Mouse (Mus musculus): Measurements from ENCODE around the gene Tmem219. TPM values are rescaled to one million over a fixed set of nuclear protein-coding genes. Genes with fewer than 3 reads are reported as not detected.
"Not testable (repeated sequence)": the region's sequence is repeated elsewhere in the genome, so short reads cannot be mapped to it uniquely, and the experiment has no call there.

The Tmem219 gene
- total RNA-seq, 2 experiments from 2014 or later, result 21.4 to 23.3 TPM

GRCm38 (mm10) chr7:126949403-126949792 is 26.7 kb upstream of the Tmem219 start, which contains the start of gene Asphd1:
Gene Asphd1, minus strand, starts transcription at chr7:126949582.
- Histone ChIP-seq H3K4me3 (peak within 1 kb of the TSS; percentile 67), H3K27ac (peak within 1 kb of the TSS; percentile 96)
- TF ChIP-seq CTCF (conservative IDR thresholded peaks at IDR 0.05), result no peak
- peak; percentile 57 to 67 for DNase-seq (ENCODE audit: low spot score in 2 of 2)

GRCm38 (mm10) chr7:126948626-126949025 is 25.9 kb upstream of the Tmem219 start:
- Histone ChIP-seq H3K4me3 (peak overlapping the region; percentile 67), H3K27ac (peak overlapping the region; percentile 96)
- DNase-seq (ENCODE audit: low spot score in 2 of 2), result no peak
- no peak for TF ChIP-seq CTCF (conservative IDR thresholded peaks at IDR 0.05)

GRCm38 (mm10) chr7:126946530-126946929 is 23.8 kb upstream of the Tmem219 start:
- H3K27ac ChIP-seq, result peak overlapping the region; percentile 19; the same call in 1 of the 2 replicates
- peak; percentile 77 for TF ChIP-seq CTCF (conservative IDR thresholded peaks at IDR 0.05)
- DNase-seq (ENCODE audit: low spot score in 2 of 2), result peak in 1 of 2 experiments; percentile 24
- H3K4me3 ChIP-seq, result no peak overlapping the region

DNA sequence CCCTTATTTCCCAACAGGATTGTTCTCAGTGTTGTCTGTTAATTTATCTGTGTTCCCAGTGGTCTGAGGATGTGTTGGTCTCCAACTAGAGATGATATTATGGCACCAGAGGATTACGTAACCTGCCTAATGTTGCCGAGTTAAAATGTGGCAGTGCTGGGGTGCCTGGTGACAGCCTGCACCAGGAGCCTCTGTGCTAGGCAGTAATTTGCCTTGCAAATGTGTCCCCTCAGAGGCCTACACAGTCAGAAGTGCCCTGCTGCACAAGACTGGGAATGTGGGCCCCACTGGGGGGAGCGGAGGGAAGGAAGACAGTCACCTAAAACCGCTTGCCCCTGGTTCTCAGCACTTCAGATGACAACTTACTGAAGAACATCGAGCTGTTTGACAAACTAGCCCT is 19.1 kb upstream of the Tmem219 start:
- no peak for TF ChIP-seq CTCF (conservative IDR thresholded peaks at IDR 0.05)
- peak overlapping the region; percentile 91 for H3K27ac ChIP-seq
- H3K4me3 ChIP-seq, result peak overlapping the region; percentile 19; the same call in 1 of the 2 replicates
- peak; percentile 44 to 67 for DNase-seq (ENCODE audit: low spot score in 2 of 2)

GRCm38 (mm10) chr7:126941171-126941570 is 18.5 kb upstream of the Tmem219 start:
- TF ChIP-seq CTCF (conservative IDR thresholded peaks at IDR 0.05), result no peak
- peak in 1 of 2 experiments; percentile 18 for DNase-seq (ENCODE audit: low spot score in 2 of 2)
- H3K4me3 ChIP-seq, result no peak overlapping the region
- peak overlapping the region; percentile 91 for H3K27ac ChIP-seq

DNA sequence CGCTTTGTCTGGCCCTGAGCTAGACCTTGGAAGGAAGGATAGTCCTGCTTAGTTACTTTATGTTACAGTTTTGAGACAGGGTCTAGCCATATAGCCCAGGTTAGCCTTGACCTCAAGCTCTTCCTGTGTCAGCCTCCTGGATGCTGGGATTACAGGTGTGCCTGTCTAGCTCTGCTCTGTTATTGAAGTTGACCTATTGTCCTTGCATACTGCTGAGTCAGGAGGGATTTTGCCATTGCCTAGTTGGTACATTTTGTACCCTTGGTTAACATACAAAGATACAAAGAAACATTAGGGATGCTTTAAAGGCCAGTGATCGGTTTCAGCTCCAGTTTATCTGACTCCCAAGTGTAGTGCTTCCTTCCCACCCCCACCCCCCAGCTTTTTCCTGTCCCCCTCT is 9.9 kb upstream of the Tmem219 start:
- DNase-seq (ENCODE audit: low spot score in 2 of 2), result no peak
- Histone ChIP-seq H3K4me3 (no peak overlapping the region), H3K27ac (no peak overlapping the region)
- no peak for TF ChIP-seq CTCF (conservative IDR thresholded peaks at IDR 0.05)

- H3K4me3 ChIP-seq, result peak overlapping the region; percentile 91
- no peak for TF ChIP-seq CTCF (conservative IDR thresholded peaks at IDR 0.05)
- peak in 1 of 2 experiments; percentile 23 for DNase-seq (ENCODE audit: low spot score in 2 of 2)
- peak overlapping the region; percentile 89 for H3K27ac ChIP-seq
Observed at GRCm38 (mm10) chr7:126929046-126929445, 6.3 kb upstream of the Tmem219 start.

DNA sequence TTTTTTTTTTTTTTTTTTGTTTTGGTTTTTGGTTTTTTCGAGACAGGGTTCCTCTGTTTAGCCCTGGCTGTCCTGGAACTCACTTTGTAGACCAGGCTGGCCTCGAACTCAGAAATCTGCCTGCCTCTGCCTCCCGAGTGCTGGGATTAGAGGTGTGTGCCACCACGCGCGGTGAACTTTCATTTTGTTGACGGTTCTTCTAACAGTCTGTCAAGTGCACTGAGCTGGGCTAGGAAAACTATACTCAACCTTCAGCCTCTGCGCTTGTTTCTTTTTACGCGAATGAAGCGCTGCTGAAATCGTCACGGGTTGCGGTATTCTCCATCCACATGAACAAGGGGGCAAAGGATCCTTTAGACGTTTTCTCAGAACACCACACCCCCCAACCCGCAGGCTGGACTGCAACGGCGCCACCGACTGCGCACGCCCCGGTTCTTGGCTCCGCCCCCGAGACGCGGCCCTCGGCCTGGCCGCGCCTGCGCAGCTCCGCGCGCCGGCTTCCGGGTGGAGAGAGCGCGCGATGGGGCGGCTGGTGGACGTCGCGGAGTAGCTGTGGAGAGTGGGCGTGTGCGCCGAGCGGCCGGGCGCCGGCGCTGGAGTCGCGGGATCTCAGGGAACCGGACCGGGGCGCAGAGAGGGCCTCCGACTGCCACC is 5.8 kb upstream of the Tmem219 start, which contains the start of gene Kctd13:
Kctd13 (plus strand) TSS at position 496 of the 654 bp plus-strand sequence.
- peak within 1 kb of the TSS; percentile 91 for H3K4me3 ChIP-seq
- peak; percentile 91 to 93 for DNase-seq (ENCODE audit: low spot score in 2 of 2)
- H3K27ac ChIP-seq, result peak within 1 kb of the TSS; percentile 89
- TF ChIP-seq CTCF (conservative IDR thresholded peaks at IDR 0.05), result no peak

DNA sequence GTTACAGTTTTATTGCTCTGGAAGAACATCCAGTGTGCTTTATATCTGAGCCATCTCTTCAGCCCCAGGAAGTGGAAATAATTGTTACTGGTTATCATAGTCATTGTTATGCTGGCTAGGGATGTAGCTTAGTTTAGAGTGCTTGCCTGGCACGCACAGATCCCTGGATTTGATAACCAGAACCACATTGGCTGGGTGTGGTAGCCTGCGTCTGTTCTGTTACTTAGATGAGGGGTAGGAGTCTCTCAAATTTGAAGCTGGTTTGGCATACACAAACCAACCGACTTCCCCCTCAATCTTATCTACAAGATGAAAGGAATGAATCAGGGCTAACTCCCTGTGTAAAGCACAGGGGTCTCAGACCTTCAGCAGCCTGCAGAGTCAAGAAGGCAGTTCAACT is 3.6 kb upstream of the Tmem219 start:
- Histone ChIP-seq H3K4me3 (no peak overlapping the region), H3K27ac (peak overlapping the region; percentile 18; the same call in 1 of the 2 replicates)
- DNase-seq (ENCODE audit: low spot score in 2 of 2), result no peak
- no peak for TF ChIP-seq CTCF (conservative IDR thresholded peaks at IDR 0.05)

GRCm38 (mm10) chr7:126923999-126924398 is 1.3 kb upstream of the Tmem219 start:
- no peak overlapping the region for H3K4me3 ChIP-seq
- H3K27ac ChIP-seq, result peak overlapping the region; percentile 73
- no peak for TF ChIP-seq CTCF (conservative IDR thresholded peaks at IDR 0.05)
- DNase-seq (ENCODE audit: low spot score in 2 of 2), result no peak

- DNase-seq (ENCODE audit: low spot score in 2 of 2), result no peak
- Histone ChIP-seq H3K4me3 (no peak overlapping the region), H3K27ac (peak overlapping the region; percentile 66)
Observed at GRCm38 (mm10) chr7:126921563-126921962, 1.2 kb downstream of the Tmem219 start.

DNA sequence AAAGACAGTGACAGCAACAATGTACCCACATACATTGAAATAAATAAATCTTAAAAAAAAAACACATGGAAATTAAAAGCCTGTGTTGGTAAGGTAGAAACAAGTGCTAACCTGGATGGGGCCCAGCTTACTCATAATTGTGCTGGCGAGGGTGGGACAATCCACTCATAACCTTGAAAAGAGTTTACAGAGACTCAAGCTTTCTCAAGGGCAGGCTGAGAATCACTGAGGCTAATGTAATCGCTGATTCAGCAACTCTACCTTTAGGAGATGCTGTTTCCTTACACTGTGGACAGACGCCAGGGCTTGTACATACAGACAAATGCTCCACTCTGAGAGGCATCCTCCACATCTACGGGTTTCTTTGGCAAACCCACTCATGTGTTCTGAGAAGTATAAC is 2.7 kb downstream of the Tmem219 start:
- no peak overlapping the region for H3K4me3 ChIP-seq
- no peak overlapping the region for H3K27ac ChIP-seq
- DNase-seq (ENCODE audit: low spot score in 2 of 2), result no peak
- TF ChIP-seq CTCF (conservative IDR thresholded peaks at IDR 0.05), result no peak

More at GRCm38 (mm10) chr7:126921563-126921962, 1.2 kb downstream of the Tmem219 start:
- no peak for TF ChIP-seq CTCF (conservative IDR thresholded peaks at IDR 0.05)

DNA sequence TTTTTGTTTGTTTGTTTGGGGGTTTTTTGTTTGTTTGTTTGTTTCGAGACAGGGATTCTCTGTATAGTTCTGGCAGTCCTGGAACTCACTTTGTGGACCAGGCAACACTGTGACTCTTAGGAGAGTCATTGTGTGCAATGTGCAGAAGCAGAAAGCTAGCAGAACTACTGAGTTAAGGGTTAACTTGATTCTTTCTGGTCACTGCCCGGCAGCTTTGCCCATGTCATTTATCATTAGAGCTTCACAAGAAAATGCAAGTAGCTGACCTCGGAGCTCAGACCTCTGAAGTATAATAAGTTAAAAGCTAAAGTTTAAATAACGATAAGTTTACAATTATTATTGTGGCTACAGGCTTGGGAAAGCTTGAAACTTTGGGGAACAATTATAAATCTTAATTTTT is 4.4 kb downstream of the Tmem219 start:
- not testable (repeated sequence) for DNase-seq (ENCODE audit: low spot score in 2 of 2); H3K27ac ChIP-seq; H3K4me3 ChIP-seq

DNA sequence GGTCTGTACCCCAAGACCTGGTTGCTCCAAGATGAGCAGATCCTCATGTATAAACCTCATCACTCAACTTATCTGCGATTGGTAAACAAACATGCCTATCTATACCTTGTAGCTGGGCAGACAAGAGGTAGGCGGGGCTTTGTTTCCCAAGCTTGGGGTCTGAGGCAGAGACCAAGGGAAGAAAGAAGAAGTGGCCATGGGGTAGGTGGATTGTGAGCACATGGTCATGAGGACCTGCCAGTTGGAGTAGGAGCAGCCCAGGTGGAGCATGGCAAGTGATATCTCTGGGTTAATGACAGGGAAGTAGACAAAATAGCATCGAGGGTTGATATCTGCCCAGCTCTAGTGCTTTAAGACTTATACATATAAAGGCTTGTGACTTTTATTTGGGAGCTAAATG is 7.9 kb downstream of the Tmem219 start:
- no peak for TF ChIP-seq CTCF (conservative IDR thresholded peaks at IDR 0.05)
- H3K27ac ChIP-seq, result no peak overlapping the region

More for the DNA sequence above, 7.9 kb downstream of the Tmem219 start:
- H3K4me3 ChIP-seq, result no peak overlapping the region
- DNase-seq (ENCODE audit: low spot score in 2 of 2), result no peak
